Mouse (Mus musculus) heart, postnatal 0 days (tissue): ENCODE results near the gene Olfr49.

ENCODE experiments used
- CTCF ChIP-seq: IDR thresholded peaks from 2 replicates; pipeline ENCODE4 v1.5.1; 2016; ENCODE audit warnings: antibody characterized with exemption, control low read depth, low read depth
- EP300 ChIP-seq: IDR thresholded peaks from 2 replicates; pipeline ENCODE4 v1.6.1; 2016; ENCODE audit warnings: antibody characterized with exemption, low read depth

DNA sequence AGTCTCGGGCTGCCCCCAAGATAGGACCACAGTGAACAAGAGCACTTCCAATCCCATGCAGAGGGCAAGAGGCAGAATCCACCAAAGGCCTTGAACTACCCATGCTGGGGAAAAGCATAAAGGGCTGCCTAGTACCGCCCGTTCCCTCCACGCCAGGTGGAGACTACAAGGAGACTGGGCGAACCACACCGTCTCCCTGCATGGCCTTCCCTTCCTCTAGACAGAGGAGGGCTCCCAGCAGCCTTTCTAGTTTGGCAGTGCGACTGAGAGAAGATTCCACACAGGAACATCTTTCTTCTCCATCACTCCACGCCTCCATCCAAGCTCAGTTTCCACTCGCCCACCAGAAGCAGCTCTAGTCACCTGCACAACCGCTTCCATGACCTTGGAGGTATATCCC lies 16.8 kb downstream of the Olfr49 start:
- TF ChIP-seq EP300 (no peak), CTCF (no peak)
